Mouse (Mus musculus) CH12F3 (cell line): Measurements from ENCODE around the gene Wdr64.

Source experiments
- in situ Hi-C: fragments of 300-500 bp; cut with MboI; formaldehyde crosslinking; loops from 2 replicates; pipeline ENCODE4 v1.14.3; 2020; ENCODE audit warnings: low sequenced_read_pairs

The Wdr64 gene

DNA sequence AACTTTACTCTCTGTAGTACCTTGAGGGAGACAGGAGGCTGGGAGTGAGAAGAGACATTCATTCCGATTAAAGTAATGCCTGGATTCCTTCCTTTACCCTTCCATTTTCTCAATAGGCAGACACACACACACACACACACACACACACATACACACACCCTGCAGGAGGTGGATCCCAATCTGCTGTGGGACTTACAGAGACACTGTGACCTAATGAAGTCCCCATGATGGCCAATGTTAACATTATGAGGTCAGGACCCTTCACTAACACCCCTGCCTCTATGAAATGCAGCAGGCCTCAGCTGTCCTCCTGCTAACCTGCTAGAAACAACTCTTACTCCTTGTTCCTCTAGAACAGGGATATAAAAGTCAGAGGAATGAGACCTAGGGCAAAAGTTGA is at the start of gene Wdr64:
Gene Wdr64 (plus strand): TSS at position 301 of the 400 bp plus-strand sequence.
- in situ Hi-C loops = no loop called here

DNA sequence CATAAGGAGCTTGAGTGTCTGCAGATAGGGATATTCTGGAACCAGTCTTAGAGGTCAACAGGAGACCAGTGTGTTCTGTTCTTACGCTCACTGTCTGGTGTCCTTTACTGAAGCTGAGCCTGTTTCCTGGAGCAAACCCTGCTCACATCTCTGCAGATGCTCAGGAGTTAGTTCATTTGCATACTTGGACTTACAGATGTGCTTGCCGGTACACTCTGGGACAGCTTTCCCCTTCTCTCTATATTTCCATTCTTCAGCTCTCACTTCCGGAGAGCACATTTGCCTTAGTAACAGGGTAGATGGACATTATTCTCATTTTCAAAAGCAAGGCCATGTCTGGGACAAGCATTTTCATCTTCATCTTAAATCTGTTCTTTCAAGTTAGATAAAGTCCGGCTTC is 49.8 kb upstream of the Wdr64 start:
- in situ Hi-C loops = no loop called here

DNA sequence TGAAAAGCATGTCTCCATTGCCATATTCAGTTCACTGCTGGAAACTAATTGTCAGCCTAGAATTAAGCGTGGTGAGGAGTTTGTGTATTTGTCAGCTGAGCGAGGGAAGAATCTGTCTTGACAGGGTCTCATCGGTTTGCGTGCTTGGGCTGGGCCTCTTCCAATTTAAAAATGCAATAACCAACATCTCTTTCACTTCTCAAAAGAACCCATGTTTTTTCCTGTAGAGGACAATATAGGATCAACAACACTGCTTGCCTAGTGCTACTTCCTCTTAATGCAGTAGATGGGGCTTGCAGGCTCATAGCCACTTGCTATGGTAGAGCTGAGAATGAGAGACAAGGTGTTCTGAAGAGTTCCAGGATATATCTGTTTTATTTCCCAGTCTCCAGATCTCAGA is 38.5 kb upstream of the Wdr64 start:
- in situ Hi-C loops = no loop called here

DNA sequence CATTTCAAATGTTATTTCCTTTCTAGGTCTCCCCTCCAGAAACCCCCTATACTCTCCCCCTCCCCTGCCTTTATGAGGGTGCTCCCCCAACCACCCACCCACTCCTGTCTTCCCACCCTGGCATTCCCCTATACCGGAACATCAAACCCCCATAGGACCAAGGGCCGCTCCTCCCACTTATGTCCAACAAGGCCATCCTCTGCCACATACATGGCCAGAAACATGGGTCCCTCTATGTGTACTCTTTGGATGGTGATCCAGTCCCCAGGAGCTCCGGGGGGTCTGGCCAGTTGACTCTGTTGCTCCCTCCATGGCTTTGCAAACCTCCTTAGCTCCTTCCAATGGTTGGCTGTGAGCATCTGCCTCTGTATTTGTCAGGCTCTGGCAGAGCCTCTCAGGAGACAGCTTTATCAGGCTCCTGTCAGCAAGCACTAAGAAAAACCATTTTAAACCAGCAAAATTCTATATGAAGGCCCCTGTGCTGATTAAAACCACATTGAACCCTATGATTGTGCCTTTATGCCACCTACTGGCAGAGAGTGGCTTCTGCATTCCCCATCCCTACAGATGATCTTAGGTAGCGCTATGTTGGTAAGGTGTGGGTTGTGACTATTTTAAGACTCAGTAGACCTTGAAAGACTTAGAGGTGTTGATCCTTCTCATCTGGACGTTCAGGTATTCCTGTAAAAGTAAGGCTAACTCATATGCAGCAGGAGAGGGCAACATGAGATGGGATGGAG is 29.6 kb upstream of the Wdr64 start:
- in situ Hi-C loops = no loop called here

DNA sequence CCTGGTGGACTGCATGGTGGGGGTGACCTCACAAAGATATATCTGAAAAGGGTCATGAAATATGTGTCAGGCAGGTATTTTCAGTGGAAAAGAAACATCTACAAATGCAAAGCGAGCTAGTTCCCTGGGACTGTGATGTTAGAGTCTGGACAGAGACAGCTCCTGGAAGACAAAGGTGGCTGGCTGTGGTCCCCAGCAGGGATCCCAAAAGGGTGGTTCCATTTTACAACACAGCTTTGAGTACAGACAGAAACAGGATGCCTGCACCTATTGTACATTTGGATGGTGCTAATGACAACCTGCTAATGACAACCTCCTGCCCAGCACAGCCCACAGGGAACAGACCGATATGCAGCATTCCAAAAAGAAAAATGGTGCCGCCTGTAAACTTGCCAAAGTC is 28.9 kb upstream of the Wdr64 start:
- in situ Hi-C loops = no loop called here

DNA sequence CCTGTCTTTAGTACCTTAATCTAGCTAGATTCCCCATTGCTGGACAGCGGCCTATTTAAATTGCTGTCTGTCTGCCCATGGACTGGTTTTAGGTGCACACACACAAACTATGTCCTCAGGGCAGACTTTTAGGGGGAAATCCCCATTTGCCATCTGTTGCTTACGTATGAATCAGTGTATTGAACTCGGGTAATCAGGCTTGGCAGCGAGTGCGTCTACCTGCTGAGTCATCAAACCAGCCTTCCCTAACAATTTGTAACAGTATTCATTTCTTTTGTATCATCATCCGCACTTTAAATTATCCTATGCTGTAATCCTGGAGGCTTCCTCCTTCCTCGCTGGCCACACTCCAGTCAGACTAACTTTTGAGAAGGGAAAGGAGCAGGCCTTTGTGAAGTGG is 28.4 kb upstream of the Wdr64 start:
- in situ Hi-C loops = no loop called here

DNA sequence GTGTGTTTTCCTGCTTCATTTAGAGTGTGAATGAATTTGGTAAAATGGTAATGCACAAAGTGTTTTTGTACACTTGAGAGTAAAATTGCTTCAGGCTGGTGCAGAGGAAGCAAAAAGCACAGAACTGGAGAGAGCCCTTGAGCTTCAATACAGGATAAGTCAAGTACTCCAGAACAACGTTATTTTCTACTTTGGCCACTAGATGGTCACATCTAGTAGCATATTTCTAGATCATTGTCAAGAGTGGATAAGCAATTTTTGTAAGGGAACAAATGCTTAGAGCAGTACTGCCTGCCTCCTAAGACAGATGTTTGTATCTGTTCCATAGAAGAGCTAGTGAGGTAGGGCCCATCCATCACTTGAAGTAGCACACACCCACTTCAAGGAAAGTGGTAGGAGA is 26.8 kb upstream of the Wdr64 start:
- in situ Hi-C loops = no loop called here

DNA sequence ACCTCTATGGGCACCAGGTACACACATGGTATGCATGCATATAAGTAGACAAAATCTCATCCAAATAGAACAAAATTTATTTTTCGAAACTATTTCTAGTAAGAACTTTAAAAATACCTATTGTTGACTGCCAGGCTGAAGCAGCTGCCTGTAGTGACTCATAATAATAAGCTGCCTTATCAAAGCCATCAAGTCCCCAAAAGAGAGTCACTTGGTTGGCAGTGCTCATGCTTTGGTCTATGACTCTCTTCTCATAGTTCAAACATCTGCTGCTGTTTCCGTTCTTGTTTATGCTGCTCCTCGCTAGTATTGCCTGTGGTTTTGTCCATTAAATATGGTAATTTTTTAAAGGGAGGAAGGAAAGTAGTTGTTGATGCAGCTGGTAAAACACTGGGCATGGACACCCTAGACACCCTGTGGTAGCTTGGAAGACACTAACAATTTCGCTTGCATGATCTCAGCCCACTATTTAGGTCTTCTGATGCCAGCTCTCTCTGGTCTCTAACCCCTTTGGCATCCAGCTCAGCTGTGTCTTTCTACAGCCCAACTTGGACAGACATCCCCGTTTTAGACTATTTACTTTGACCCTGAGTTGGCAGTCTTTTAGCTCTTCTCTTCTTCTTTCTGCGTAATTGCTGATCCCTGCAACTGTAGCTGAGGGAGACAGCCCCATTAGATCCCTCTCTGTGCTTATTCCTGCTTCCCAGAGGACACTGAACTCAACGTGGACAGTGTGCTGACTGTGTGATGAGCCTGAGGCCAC is 24.6 kb upstream of the Wdr64 start:
- in situ Hi-C loops = no loop called here

DNA sequence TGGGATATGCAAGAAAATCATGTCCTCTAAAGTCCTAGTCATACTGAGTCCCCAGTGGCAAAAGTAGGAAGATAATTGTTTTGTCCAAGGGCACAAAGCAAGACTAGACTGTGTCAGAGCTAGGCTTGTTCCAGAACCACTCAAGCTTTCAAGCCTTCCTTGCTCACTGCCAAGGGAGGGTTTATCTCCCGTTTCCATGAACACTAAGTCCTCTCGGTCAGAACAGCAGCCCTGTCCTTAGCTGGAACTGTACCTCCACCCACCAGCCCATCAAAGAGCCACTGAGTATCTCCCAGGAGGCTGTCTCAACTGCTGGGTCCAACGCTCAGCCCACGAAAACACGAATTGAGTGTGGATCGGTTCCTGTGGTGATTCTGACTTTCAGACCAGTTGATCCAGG is 23.3 kb upstream of the Wdr64 start:
- in situ Hi-C loops = no loop called here

DNA sequence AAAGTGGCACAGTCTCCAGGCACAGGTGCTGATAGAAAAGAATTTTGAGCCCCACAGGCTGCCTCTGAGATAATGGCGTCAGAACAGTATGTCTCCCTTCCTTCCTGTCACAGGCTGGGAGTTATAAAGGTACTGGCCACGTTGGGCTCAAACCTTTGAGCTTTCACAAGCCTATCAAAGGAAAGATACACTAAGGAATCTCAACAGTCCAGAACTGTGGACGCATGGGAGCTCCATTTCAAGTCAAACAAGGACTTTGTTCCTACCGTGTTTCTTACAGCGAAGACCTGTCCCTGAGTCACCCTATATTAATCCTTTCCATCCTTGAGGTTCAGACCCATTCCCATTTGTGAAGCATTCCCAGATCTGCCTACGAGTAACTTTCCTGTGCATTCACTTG is 20.9 kb upstream of the Wdr64 start:
- in situ Hi-C loops = no loop called here

DNA sequence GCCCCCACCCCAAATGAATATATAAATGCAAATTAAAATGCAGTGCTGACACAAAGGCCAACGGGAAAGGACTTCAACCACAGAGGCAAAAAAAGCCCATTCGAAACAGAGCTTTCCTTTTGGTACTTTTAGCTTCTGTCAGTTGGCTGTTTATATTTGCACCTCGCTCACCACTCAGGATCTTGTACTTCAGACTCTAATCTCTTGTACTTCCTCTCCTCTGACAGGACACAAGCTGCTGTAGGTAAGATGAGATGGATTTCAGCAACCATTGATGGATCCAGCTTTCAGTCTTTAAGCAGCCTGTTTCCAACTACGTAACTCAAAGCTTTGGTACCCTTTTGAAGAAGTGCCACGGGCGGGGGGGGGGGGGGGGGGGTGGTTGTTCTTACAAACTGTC is 17.4 kb upstream of the Wdr64 start:
- in situ Hi-C loops = no loop called here

DNA sequence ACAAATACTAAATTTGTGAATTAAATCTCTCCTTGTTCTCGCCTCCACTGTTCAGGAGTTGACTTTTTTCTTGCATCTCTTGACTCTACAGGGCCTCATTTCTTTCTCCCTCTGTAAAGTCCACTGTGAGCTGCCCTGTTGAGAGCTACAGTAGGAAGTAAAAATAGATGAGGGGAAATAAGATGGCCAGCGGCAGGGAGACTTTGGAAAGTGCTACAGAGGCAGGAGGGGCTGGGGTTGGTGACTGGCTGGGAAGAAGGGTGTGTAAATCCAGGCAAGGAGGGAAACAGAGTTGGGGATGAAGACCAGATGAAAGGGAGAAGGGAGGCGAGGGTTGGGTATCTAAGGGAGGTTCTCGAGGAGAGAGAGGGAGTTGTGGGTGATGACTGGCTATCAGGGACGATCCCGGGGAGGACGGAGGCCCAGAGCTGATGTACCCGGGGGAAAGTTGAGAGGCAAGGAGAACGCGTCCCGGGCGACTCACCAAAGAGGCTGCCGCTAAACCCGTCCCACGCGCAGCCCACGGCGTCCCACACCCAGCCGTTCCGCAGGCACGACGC is 6.6 kb upstream of the Wdr64 start:
- in situ Hi-C loops = no loop called here

DNA sequence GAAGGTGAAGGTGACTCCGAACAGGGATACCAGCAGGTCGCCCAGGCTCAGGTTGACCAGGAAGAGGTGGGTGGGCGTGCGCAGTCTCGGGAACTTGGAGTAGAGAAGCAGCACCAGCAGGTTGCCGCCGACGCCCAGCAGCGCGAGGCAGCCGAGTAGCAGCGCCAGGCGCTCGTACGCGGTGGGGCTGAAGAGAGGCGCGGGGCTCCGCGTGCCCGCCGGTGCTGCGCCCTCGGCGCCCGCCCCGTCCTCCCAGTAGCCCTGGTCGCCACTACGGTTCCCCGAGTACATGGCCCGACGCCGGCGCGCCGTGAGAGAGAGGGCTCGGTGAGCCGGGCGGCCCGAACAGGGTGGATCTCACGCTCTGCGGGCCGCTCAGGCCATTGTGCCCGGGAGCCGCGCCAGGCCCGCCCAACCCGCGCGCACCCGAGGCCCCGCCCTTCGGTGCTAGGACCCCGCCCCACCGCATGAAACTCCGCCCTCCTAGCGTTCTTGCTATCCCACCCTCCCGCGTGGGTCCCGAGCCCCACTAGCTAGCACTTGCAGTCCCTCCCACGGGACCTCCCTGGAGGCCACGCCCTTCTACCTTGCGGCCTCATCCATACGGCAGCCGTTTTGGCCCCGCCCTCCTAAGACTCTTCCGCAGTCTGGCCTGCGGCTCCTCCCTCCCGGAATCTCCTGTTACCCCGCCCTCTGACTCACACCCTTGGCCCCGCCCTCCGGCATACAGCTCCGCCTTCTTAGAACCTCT is 6.0 kb upstream of the Wdr64 start, which contains the start of the genes Opn3 and Chml:
Gene Opn3 (minus strand): TSS at position 531 of the 751 bp plus-strand sequence.
Gene Chml (minus strand): TSS at position 656 of the 751 bp plus-strand sequence.
- in situ Hi-C loops = no loop called here

DNA sequence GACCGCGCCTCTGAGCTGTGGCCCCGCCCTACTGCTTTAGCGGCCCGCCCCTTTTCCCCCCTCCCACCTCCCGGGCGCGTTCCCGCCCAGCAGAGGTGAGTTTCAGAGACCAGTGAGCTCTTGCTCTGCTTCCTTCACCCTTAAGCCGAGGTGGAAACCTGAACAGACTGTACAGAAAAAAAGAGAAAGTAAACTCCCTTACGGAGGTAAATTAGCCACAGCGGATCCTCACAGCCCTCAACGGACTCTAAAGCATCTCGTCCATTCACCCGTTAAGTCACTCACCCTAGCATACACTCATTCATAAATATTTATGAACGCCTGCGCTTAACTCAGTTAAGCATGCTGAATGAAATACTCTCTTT is 5.4 kb upstream of the Wdr64 start:
- in situ Hi-C loops = no loop called here

DNA sequence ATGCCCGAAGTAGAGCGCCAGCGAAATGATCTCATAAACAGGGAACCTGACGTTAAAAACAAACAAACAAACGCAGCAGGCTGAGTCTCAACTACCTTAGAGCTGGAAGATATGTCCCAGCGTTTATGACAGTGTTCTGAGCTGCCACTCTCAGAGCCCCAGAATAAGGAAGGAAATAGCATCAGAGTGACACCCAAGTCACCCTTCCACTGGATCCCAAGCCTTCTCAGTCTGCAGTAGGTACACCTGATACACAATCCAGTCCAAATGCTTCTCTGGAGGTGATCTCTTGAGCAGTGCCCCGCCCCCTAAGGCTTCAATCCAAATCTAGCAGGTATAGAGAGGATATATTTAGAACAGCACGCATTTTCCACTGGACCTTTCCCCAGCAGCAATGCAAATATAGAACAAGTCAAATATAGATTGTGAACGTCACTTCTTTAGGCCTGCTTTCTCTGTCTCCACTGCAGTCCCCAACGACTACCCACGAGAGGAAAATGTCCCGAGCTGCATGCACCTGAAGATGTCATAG is 4.9 kb upstream of the Wdr64 start:
- in situ Hi-C loops = no loop called here

DNA sequence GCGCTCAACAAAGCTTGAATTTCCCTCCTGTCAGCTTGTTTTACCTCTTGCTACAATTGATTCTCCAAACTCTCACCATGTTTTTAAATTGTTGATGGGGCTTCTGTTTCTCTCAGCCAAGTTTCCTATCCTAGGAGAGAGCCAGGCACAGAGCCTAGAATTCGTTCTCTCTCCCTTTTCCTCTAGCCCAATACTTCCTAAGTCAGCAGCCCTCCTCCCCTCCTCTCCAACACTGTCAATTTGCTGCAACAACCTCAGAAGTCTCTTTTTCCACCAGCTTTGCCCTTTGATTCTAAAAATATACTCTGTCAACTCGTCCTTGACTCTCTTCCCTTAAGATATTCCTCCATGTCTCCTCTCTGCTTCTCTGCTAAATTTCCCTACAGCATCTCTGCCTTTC is 982 bp downstream of the Wdr64 start:
- in situ Hi-C loops = no loop called here

DNA sequence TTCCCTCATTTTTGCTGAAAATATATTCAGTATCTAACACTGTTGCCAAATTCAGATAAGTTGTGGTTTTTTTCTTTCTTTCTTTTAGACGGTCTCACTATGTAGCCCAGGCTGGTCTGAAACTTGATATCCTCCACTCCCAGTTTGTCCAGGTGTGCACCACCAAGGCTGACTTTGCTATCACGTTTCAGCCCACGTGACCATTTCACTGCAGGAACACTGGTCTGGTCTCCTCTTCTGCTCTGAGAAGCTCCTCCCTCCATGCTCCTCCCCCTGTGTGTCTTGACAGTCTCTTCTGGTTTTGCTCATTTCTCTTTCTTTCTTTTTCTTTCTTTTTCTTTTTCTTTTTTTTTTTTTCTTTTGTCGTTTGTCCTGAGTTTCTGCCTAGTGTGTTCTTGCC is 1.4 kb downstream of the Wdr64 start:
- in situ Hi-C loops = no loop called here

DNA sequence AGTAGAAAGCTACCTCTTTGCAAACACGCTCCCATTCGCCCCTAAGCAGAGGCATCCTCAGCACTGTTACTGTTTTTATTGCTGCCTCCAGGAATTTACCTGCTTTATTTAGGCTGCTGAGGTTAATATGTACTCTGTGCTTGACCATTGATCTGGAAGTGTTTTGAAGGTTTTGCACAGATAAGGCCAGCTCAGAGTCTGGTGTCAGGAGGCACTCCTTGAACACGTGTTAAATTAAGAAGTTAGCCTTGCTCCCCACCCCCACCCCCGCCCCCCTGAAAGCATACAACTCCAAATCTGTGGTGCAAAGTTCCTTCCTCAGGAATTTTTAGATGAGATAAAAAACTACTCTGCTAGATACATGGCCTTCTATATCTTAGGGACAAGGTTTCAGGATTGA is 2.8 kb downstream of the Wdr64 start:
- in situ Hi-C loops = no loop called here

DNA sequence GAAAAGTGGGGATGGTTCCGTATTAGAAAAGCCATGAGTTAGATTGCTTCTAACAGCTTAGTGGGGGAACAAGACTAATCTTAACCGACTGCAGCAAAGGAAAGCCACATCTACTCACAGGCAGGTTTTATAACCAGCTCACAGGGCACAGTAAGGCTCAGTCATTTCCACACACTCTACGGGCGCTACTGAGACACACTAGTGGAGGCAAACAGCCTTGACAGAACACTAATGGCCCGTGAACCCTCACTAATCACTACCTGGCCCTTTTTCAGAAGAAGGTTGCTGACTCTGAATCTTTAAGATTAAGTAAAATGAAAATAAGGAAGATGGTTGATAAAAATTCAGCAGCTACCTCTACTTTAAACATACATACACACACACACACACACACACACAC is 9.2 kb downstream of the Wdr64 start:
- in situ Hi-C loops = no loop called here

DNA sequence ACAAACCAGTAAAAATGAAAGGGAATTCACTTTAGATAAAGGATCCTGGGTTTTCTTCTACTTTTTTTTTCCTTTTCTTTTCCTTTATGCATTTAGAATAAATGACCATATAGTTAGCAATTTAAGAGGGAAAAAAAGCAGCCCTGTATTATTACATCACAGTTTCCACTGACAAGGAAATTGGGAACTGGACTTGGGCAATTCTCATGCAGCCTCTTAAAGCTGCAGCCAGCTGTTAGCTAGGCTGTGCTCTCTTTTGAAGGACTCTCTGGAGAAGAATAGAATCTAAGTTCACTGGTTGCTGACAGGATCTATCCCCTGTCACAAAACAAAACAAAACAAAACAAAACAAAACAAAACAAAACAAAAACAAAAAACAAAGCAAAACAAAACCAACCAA is 9.6 kb downstream of the Wdr64 start:
- in situ Hi-C loops = no loop called here

DNA sequence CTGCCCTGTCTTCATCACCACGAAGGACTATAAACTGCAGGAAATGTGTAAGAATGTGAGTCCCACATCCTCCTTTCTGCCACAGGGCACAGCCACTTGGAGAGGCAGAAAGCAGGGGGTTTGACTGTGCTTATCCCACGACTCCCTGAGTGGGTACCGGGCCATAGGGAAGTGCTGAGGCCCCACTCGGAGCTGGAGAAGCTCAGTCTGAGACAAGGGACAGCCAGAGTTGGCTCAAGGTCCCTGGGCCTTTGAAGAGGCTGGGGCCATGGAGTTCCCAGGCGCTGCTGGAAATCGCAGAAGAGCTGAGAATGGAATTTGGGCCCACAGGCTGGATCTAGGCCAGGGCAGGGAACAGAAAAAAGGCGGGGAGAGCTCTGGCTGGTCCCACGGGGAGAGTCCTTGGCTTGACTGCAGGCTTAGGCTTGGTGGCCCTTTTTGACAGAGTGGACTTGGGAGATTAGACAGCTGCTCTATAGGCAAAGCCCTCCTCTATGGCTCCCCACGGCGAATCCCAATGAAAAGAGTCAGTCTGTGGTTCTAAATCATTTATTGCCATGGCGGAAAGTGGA is 14.0 kb downstream of the Wdr64 start:
- in situ Hi-C loops = no loop called here
